Mouse (Mus musculus) embryonic facial prominence, embryonic 10.5 days (tissue): Measurements from ENCODE around the gene Orc4. TPM values are rescaled to one million over a fixed set of nuclear protein-coding genes. Genes with fewer than 3 reads are reported as not detected.
"Not testable (repeated sequence)": the region's sequence is repeated elsewhere in the genome, so short reads cannot be mapped to it uniquely, and the experiment has no call there.

Experiments
- DNase-seq: peaks from one replicate; pipeline ENCODE4 v3.0.0-alpha.2; 2017; ENCODE audit warnings: low spot score
- H3K27ac ChIP-seq: fragments of 300-500 bp; sonication (generic); replicated peaks from 2 replicates; pipeline ENCODE4 v1.5.1; 2016; ENCODE audit warnings: mild to moderate bottlenecking
- H3K27me3 ChIP-seq: fragments of 300-500 bp; sonication (generic); replicated peaks from 2 replicates; pipeline ENCODE4 v1.6.1; 2016; ENCODE audit warnings: low read depth, mild to moderate bottlenecking; ENCODE audit not compliant: poor library complexity, severe bottlenecking
- H3K36me3 ChIP-seq: fragments of 300-500 bp; sonication (generic); replicated peaks from 2 replicates; pipeline ENCODE4 v1.6.1; 2016; ENCODE audit warnings: mild to moderate bottlenecking, moderate library complexity
- H3K4me1 ChIP-seq: fragments of 300-500 bp; sonication (generic); 2 replicates; pipeline ENCODE4 v1.6.1; 2016
- H3K4me3 ChIP-seq: fragments of 300-500 bp; sonication (generic); 2 replicates; pipeline ENCODE4 v1.5.1; 2016; ENCODE audit warnings: mild to moderate bottlenecking, moderate library complexity
- H3K9me3 ChIP-seq: fragments of 300-500 bp; sonication (generic); 2 replicates; pipeline ENCODE4 v1.6.1; 2016; ENCODE audit warnings: mild to moderate bottlenecking
- WGBS: fragments of 180-500 bp; shearing (Covaris S2); methylation state at CpG from one replicate; pipeline ENCODE4 v1.1.7; 2016; 5-methylcytosine and 5-hydroxymethylcytosine counted together
- polyA plus RNA-seq: library from polyadenylated mRNA; unstranded; fragments of >200 nt; fragmentation: Nextera tagmentation; extraction: Ambion mirVana; gene quantifications from 2 replicates; pipeline ENCODE4 v1.2.1, GENCODE M21; 2016

Orc4 gene
- polyA plus RNA-seq, 1 experiment from 2014 or later = 124 TPM

DNA sequence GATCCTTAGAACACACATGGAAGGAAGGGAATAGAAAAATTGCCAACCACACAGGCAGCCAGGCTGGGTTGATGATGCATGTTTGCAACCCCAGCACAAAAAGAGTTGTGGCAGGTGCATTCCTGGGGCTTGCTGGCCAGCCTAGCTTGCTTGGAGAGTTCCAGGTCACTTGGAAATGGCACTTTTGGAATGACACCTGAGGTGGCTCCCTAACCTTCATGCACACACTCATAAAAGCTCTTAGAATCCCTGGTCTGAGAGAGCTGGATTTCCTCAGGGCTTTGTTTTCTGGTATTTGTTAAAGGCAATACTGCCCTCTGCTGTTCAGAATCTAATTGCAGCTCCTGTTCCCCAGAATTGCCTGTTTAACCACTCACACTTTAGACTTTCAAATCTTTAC lies 64.1 kb downstream of the Orc4 start:
- H3K27ac ChIP-seq = peak overlapping the region; percentile 48; the same call in 1 of the 2 replicates
- H3K9me3 ChIP-seq = no peaks in the 10 kb centered on the region
- H3K4me1 ChIP-seq = no peaks in the 10 kb centered on the region
- peak; percentile 39 for DNase-seq
- H3K36me3 ChIP-seq = peaks cover 6% of the 10 kb centered on the region
- H3K27me3 ChIP-seq = no peaks in the 10 kb centered on the region
- no peak overlapping the region for H3K4me3 ChIP-seq

DNA sequence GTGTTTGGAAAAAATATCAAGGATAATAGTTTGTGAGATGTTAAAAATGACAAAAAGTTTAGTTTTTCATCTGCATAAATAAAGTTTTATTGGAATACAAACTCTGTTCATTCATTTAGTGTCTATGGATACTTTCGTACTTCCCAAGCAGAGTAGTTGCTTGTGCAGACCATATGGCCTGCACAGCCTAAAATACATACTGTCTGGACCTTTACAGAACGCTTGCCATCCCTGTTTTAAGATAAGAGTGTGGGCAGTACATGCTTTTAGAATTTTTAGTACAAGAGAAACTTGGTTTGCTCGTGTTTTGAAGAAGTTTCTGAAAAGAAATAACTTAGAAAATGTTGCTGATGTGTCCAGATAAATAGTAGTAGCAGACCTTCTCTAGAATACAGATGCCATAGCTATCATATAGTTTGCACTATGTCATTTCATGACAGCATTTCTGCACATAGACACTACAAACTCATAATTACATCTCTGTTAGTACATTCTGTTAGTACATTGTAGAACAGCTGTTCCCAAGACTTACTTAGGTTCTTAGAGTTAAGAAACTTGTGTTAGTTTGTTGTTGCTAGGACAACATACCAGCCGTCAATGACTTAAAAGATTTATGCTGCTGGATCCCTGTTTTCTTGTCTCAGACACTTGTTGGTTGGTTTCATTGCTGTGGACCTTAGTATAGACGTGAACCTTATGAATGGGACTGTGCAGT lies 81.7 kb downstream of the Orc4 start:
- WGBS = 87% methylated on average over 5 of the region's 5 CpGs
- no peaks in the 10 kb centered on the region for H3K9me3 ChIP-seq
- DNase-seq = no peak

DNA sequence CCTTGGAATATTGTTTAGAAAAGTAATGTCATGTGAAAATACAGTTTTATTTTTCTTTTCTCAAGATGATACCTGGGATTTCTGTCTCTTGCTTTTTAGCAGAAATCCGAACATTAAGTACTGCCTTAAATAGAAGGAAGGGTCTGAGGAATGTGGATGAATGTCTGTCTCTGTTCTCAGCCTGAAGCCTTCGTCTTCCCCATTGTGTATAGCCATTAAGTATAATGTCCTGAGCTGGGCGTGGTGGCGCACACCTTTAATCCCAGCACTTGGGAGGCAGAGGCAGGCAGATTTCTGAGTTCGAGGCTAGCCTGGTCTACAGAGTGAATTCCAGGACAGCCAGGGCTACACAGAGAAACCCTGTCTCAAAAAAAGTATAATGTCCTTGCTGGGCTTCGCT lies 84.5 kb downstream of the Orc4 start:
- H3K4me3 ChIP-seq, DNase-seq, H3K4me1 ChIP-seq, H3K27me3 ChIP-seq, H3K9me3 ChIP-seq, H3K36me3 ChIP-seq, H3K27ac ChIP-seq: not testable (repeated sequence)
- 91% methylated on average over 6 of the region's 6 CpGs for WGBS

More for the DNA sequence above, 81.7 kb downstream of the Orc4 start:
- H3K27me3 ChIP-seq = no peaks in the 10 kb centered on the region
- peaks cover 4% of the 10 kb centered on the region; the same call in 1 of the 2 replicates for H3K36me3 ChIP-seq
- peaks cover 4% of the 10 kb centered on the region for H3K4me1 ChIP-seq
- H3K27ac ChIP-seq = no peak overlapping the region
- no peak overlapping the region for H3K4me3 ChIP-seq

Other genes starting within 250 kb of the Orc4 start
- gene Acvr2a, start 136.2 kb downstream of the Orc4 start, polyA plus RNA-seq = 21.1 and 21.2 TPM in 2 replicates
- 24.1 and 24.6 TPM in 2 replicates for gene Mbd5, start 769 bp downstream of the Orc4 start, polyA plus RNA-seq